Mouse (Mus musculus) bone marrow, adult 2 months (tissue): ENCODE results near the gene Chst8.

Experiments
- CTCF ChIP-seq: fragments of 200-500 bp; IDR thresholded peaks from 2 replicates; pipeline ENCODE4 v1.5.1; 2011; ENCODE audit warnings: low read length, control low read depth; ENCODE audit not compliant: control insufficient read depth, insufficient read depth
- POLR2A ChIP-seq: fragments of 200-500 bp; IDR thresholded peaks from 2 replicates; pipeline ENCODE4 v1.6.1; 2011; ENCODE audit warnings: low read depth, mild to moderate bottlenecking, control low read depth, low read length, borderline replicate concordance; ENCODE audit not compliant: control insufficient read depth

GRCm38 (mm10) chr7:34743411-34744085 is 69.0 kb downstream of the Chst8 start:
- TF ChIP-seq POLR2A (no peak), CTCF (no peak)
